Mouse (Mus musculus) midbrain, embryonic 15.5 days (tissue): ENCODE results near the gene Ccnf. TPM values are rescaled to one million over a fixed set of nuclear protein-coding genes. Genes with fewer than 3 reads are reported as not detected.

Experiments used
- ATAC-seq: fragments of 200-750 bp; cut with Nextera tagmentation; replicated peaks from 2 replicates; pipeline ENCODE4 v1.8.0; 2017; ENCODE audit warnings: moderate TSS enrichment
- H3K27ac ChIP-seq: fragments of 300-500 bp; sonication (generic); 2 replicates; pipeline ENCODE4 v1.5.1; 2015; ENCODE audit warnings: mild to moderate bottlenecking, inconsistent platforms
- H3K27me3 ChIP-seq: fragments of 300-500 bp; sonication (generic); replicated peaks from 2 replicates; pipeline ENCODE4 v1.6.1; 2015; ENCODE audit warnings: inconsistent platforms
- H3K36me3 ChIP-seq: fragments of 300-500 bp; sonication (generic); replicated peaks from 2 replicates; pipeline ENCODE4 v1.6.1; 2015; ENCODE audit warnings: inconsistent platforms
- H3K4me1 ChIP-seq: fragments of 300-500 bp; sonication (generic); 2 replicates; pipeline ENCODE4 v1.6.1; 2015; ENCODE audit warnings: inconsistent platforms
- H3K4me2 ChIP-seq: fragments of 300-500 bp; sonication (generic); 2 replicates; pipeline ENCODE4 v1.6.1; 2015; ENCODE audit warnings: inconsistent platforms, mild to moderate bottlenecking, moderate library complexity
- H3K4me3 ChIP-seq: fragments of 300-500 bp; sonication (generic); 2 replicates; pipeline ENCODE4 v1.5.1; 2015; ENCODE audit warnings: mild to moderate bottlenecking, inconsistent platforms
- H3K9ac ChIP-seq: fragments of 300-500 bp; sonication (generic); 2 replicates; pipeline ENCODE4 v1.6.1; 2015; ENCODE audit warnings: mild to moderate bottlenecking, inconsistent platforms
- H3K9me3 ChIP-seq: fragments of 300-500 bp; sonication (generic); 2 replicates; pipeline ENCODE4 v1.6.1; 2016; ENCODE audit warnings: inconsistent platforms
- WGBS: fragments of 180-500 bp; shearing (Covaris S2); methylation state at CpG from one replicate; pipeline ENCODE4 v1.1.7; 2015; ENCODE audit warnings: mixed read lengths; 5-methylcytosine and 5-hydroxymethylcytosine counted together
- polyA plus RNA-seq: library from polyadenylated mRNA; unstranded; fragments of >200 nt; fragmentation: Nextera tagmentation; extraction: Ambion mirVana; gene quantifications from 2 replicates; pipeline ENCODE4 v1.2.1, GENCODE M21; 2015

Gene Ccnf
- polyA plus RNA-seq, 1 experiment from 2014 or later: 13.9 TPM

GRCm38 (mm10) chr17:24206451-24207351, 44.6 kb downstream of the Ccnf start:
- H3K4me2 ChIP-seq: peak overlapping the region; percentile 94
- 5% methylated on average over 61 of the region's 62 CpGs for WGBS
- peak; percentile 31 for ATAC-seq
- H3K27ac ChIP-seq: peak overlapping the region; percentile 81
- peak overlapping the region; percentile 69 for H3K4me3 ChIP-seq
- H3K9me3 ChIP-seq: no peaks in the 10 kb centered on the region
- 0 out of 2 replicates have a peak, but pooled peaks cover 7% of the 10 kb centered on the region for H3K27me3 ChIP-seq
- H3K4me1 ChIP-seq: peaks cover 78% of the 10 kb centered on the region
- peak overlapping the region; percentile 45 for H3K9ac ChIP-seq
- H3K36me3 ChIP-seq: no peaks in the 10 kb centered on the region

GRCm38 (mm10) chr17:24205908-24206361, 45.3 kb downstream of the Ccnf start:
- H3K4me3 ChIP-seq: peak overlapping the region; percentile 69
- H3K4me2 ChIP-seq: peak overlapping the region; percentile 94
- H3K27ac ChIP-seq: peak overlapping the region; percentile 81
- 6% methylated on average over 15 of the region's 15 CpGs for WGBS
- 0 out of 2 replicates have a peak, but pooled peaks cover 7% of the 10 kb centered on the region for H3K27me3 ChIP-seq
- peak; percentile 30 for ATAC-seq
- H3K9me3 ChIP-seq: no peaks in the 10 kb centered on the region
- peak overlapping the region; percentile 74 for H3K9ac ChIP-seq
- peaks cover 70% of the 10 kb centered on the region for H3K4me1 ChIP-seq
- no peaks in the 10 kb centered on the region for H3K36me3 ChIP-seq

- peak; percentile 84 for ATAC-seq
- WGBS: under 1% methylated on average over 65 of the region's 65 CpGs
- H3K36me3 ChIP-seq: no peaks in the 10 kb centered on the region
- H3K9me3 ChIP-seq: no peaks in the 10 kb centered on the region
- peak within 1 kb of the TSS; percentile 81 for H3K27ac ChIP-seq
- peak within 1 kb of the TSS; percentile 74 for H3K9ac ChIP-seq
- peak within 1 kb of the TSS; percentile 69 for H3K4me3 ChIP-seq
- H3K4me2 ChIP-seq: peak within 1 kb of the TSS; percentile 94
- H3K4me1 ChIP-seq: peaks cover 74% of the 10 kb centered on the region
- 0 out of 2 replicates have a peak, but pooled peaks cover 7% of the 10 kb centered on the region for H3K27me3 ChIP-seq
These were observed 45.9 kb downstream of the Ccnf start, which contains the start of gene Tbc1d24 for GRCm38 (mm10) chr17:24205284-24205888. Gene Tbc1d24 (minus strand): TSS chr17:24205562.

GRCm38 (mm10) chr17:24204846-24205245, 46.4 kb downstream of the Ccnf start:
- Histone ChIP-seq H3K9ac (peak overlapping the region; percentile 74), H3K4me3 (peak overlapping the region; percentile 69), H3K4me2 (peak overlapping the region; percentile 94), H3K27me3 (0 out of 2 replicates have a peak, but pooled peaks cover 7% of the 10 kb centered on the region), H3K36me3 (no peaks in the 10 kb centered on the region), H3K9me3 (no peaks in the 10 kb centered on the region), H3K27ac (peak overlapping the region; percentile 81; the same call in 1 of the 2 replicates), H3K4me1 (peaks cover 77% of the 10 kb centered on the region)
- ATAC-seq: 0 out of 2 replicates have a peak, but pooled peaks have one; percentile 3
- WGBS: 8% methylated on average over 7 of the region's 7 CpGs

- H3K4me2 ChIP-seq: peak overlapping the region; percentile 94
- H3K9ac ChIP-seq: peak overlapping the region; percentile 74
- ATAC-seq: no peak
- H3K9me3 ChIP-seq: no peaks in the 10 kb centered on the region
- H3K4me1 ChIP-seq: peaks cover 67% of the 10 kb centered on the region
- WGBS: 70% methylated on average over 3 of the region's 3 CpGs
- H3K27ac ChIP-seq: no peak overlapping the region
- 0 out of 2 replicates have a peak, but pooled peaks cover 7% of the 10 kb centered on the region for H3K27me3 ChIP-seq
- H3K4me3 ChIP-seq: peak overlapping the region; percentile 69
- no peaks in the 10 kb centered on the region for H3K36me3 ChIP-seq
These were observed 47.4 kb downstream of the Ccnf start for GRCm38 (mm10) chr17:24203611-24204534.

- Histone ChIP-seq H3K9me3 (no peaks in the 10 kb centered on the region), H3K36me3 (no peaks in the 10 kb centered on the region), H3K4me1 (peaks cover 59% of the 10 kb centered on the region), H3K4me2 (peak overlapping the region; percentile 94), H3K27ac (no peak overlapping the region), H3K9ac (peak overlapping the region; percentile 2; the same call in 1 of the 2 replicates), H3K27me3 (0 out of 2 replicates have a peak, but pooled peaks cover 7% of the 10 kb centered on the region), H3K4me3 (no peak overlapping the region)
- ATAC-seq: no peak
- 30% methylated on average over 4 of the region's 4 CpGs for whole genome bisulfite sequencing
These were observed 48.2 kb downstream of the Ccnf start for GRCm38 (mm10) chr17:24203068-24203467.

GRCm38 (mm10) chr17:24201092-24201491, 50.2 kb downstream of the Ccnf start:
- 76% methylated on average over 4 of the region's 4 CpGs for WGBS
- H3K27me3 ChIP-seq: no peaks in the 10 kb centered on the region
- H3K4me2 ChIP-seq: no peak overlapping the region
- no peaks in the 10 kb centered on the region for H3K9me3 ChIP-seq
- H3K9ac ChIP-seq: no peak overlapping the region
- no peak overlapping the region for H3K27ac ChIP-seq
- H3K4me3 ChIP-seq: no peak overlapping the region
- ATAC-seq: no peak
- peaks cover 41% of the 10 kb centered on the region for H3K4me1 ChIP-seq
- no peaks in the 10 kb centered on the region for H3K36me3 ChIP-seq

GRCm38 (mm10) chr17:24199741-24200140, 51.5 kb downstream of the Ccnf start:
- no peaks in the 10 kb centered on the region for H3K9me3 ChIP-seq
- ATAC-seq: no peak
- H3K36me3 ChIP-seq: no peaks in the 10 kb centered on the region
- H3K4me3 ChIP-seq: no peak overlapping the region
- WGBS: 71% methylated on average over 4 of the region's 4 CpGs
- H3K9ac ChIP-seq: no peak overlapping the region
- H3K27me3 ChIP-seq: no peaks in the 10 kb centered on the region
- H3K27ac ChIP-seq: no peak overlapping the region
- H3K4me1 ChIP-seq: peaks cover 34% of the 10 kb centered on the region
- no peak overlapping the region for H3K4me2 ChIP-seq

GRCm38 (mm10) chr17:24199252-24199651, 52.0 kb downstream of the Ccnf start:
- WGBS: 88% methylated on average over 4 of the region's 4 CpGs
- Histone ChIP-seq H3K9ac (no peak overlapping the region), H3K4me3 (no peak overlapping the region), H3K4me1 (peaks cover 29% of the 10 kb centered on the region), H3K27me3 (no peaks in the 10 kb centered on the region), H3K4me2 (no peak overlapping the region), H3K27ac (no peak overlapping the region), H3K36me3 (no peaks in the 10 kb centered on the region), H3K9me3 (no peaks in the 10 kb centered on the region)
- ATAC-seq: no peak

- 66% methylated on average over 15 of the region's 15 CpGs for WGBS
These were observed 54.1 kb downstream of the Ccnf start for GRCm38 (mm10) chr17:24197032-24197824.

GRCm38 (mm10) chr17:24195349-24195748, 55.9 kb downstream of the Ccnf start:
- WGBS: 72% methylated on average over 2 of the region's 2 CpGs
- H3K9me3 ChIP-seq: no peaks in the 10 kb centered on the region
- no peak for ATAC-seq
- H3K27ac ChIP-seq: no peak overlapping the region
- H3K4me3 ChIP-seq: no peak overlapping the region
- no peaks in the 10 kb centered on the region for H3K36me3 ChIP-seq
- H3K9ac ChIP-seq: no peak overlapping the region
- no peaks in the 10 kb centered on the region for H3K27me3 ChIP-seq
- H3K4me2 ChIP-seq: no peak overlapping the region
- peaks cover 6% of the 10 kb centered on the region; the same call in 1 of the 2 replicates for H3K4me1 ChIP-seq

More at GRCm38 (mm10) chr17:24197032-24197824, 54.1 kb downstream of the Ccnf start:
- Histone ChIP-seq H3K9ac (no peak overlapping the region), H3K4me1 (peaks cover 12% of the 10 kb centered on the region), H3K9me3 (no peaks in the 10 kb centered on the region), H3K27me3 (no peaks in the 10 kb centered on the region), H3K36me3 (no peaks in the 10 kb centered on the region), H3K4me2 (no peak overlapping the region), H3K4me3 (no peak overlapping the region), H3K27ac (no peak overlapping the region)
- ATAC-seq: no peak
